In the genomic region with DNA sequence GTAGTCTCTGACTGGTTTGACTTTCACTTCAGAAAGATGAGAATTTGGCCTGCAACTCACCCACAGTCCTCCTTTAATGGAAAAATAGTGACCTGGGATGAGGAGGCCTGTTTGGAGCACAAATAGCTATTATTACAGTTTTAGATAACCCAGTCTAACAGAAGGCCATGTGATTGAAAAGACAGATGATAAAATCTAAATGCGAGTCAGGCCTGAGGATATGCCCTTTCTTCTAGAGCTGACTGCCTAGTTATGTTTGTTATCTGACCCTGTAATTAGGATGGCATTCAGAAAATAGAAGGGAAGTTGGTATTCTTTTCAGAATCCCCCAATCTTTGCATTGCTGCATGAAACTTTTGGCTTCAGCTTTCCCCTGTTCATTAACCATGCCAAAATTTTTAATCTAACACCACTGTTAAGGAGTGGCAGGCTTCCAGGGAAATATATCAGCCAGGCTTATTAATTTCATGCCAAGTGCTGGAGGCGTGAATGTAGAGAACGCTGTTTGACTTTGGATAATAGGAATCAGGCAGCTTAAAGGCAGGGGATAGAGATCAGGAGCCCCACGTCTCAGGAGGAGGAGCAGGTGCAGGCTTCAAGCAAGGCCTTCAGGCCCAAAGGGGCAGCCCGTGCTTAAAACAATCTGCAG, we compare ENCODE assay signal across 11 mouse cellular contexts.
A peak's percentile ranks its signal among the peaks of the same experiment; 100 is the strongest.
DNase-seq lines count a peak whose midpoint lies in the region; ATAC-seq and TF ChIP-seq lines count a peak whose summit lies in the region.
"Had no signal": no experiment of that assay in that cellular context is flagged by ENCODE, and none has a peak within 500 bp of the region (broad histone marks: within the 10 kb centered on the region; RNA-seq: fewer than 3 reads in every experiment).

No protein-coding gene starts in this region.

- WGBS in hindbrain, embryonic 11.5 days: 35% methylated on average over 5 of the region's 5 CpGs
- 43% methylated on average over 5 of the region's 5 CpGs for WGBS in hindbrain, embryonic 10.5 days
- 13% methylated on average over 5 of the region's 5 CpGs for WGBS in forebrain, postnatal 0 days
- WGBS in kidney, embryonic 14.5 days: 63% methylated on average over 5 of the region's 5 CpGs

- no peaks in the 10 kb centered on the region for H3K9me3 ChIP-seq in hindbrain, embryonic 11.5 days (ENCODE audit: control insufficient read depth, low read length)
- H3K9me3 ChIP-seq in hindbrain, embryonic 10.5 days: no peaks in the 10 kb centered on the region
- no peaks in the 10 kb centered on the region for H3K9me3 ChIP-seq in forebrain, postnatal 0 days (ENCODE audit: low read length)
- no peaks in the 10 kb centered on the region for H3K9me3 ChIP-seq in kidney, embryonic 14.5 days (ENCODE audit: control insufficient read depth, low read length)

- peaks cover 2% of the 10 kb centered on the region; the same call in 1 of the 2 replicates for H3K4me1 ChIP-seq in hindbrain, embryonic 11.5 days (replicated peaks; ENCODE audit: control insufficient read depth, insufficient read depth, low read length)
- H3K4me1 ChIP-seq in hindbrain, embryonic 10.5 days (replicated peaks): peaks cover 10% of the 10 kb centered on the region
- H3K4me1 ChIP-seq in forebrain, postnatal 0 days (ENCODE audit: insufficient read depth): no peaks in the 10 kb centered on the region
- no peaks in the 10 kb centered on the region for H3K4me1 ChIP-seq in kidney, embryonic 14.5 days (ENCODE audit: control insufficient read depth, insufficient read depth, low read length)

- H3K9ac ChIP-seq in hindbrain, embryonic 11.5 days (ENCODE audit: low read depth, low read length): no peak overlapping the region
- no peak overlapping the region for H3K9ac ChIP-seq in forebrain, postnatal 0 days
- no peak overlapping the region for H3K9ac ChIP-seq in kidney, embryonic 14.5 days (ENCODE audit: low read depth, low read length)

- no peak for TF ChIP-seq CTCF in forebrain, postnatal 0 days (IDR thresholded peaks at IDR 0.05; ENCODE audit: low read depth)

- peak; percentile 11 for DNase-seq in hindbrain, embryonic 11.5 days (ENCODE audit: low spot score)
- DNase-seq in hindbrain, embryonic 10.5 days (ENCODE audit: low spot score): no peak
- peak; percentile 34 for DNase-seq in brain, embryonic 18.5 days (ENCODE audit: low read depth, low spot score)
- DNase-seq in forebrain, postnatal 0 days: peak; percentile 75
- peak; percentile 32 to 46 for DNase-seq in layer of hippocampus, postnatal 36 days
- no peak for DNase-seq in urinary bladder, postnatal 4 days (ENCODE audit: low spot score in 2 of 2)
- no peak for DNase-seq in adrenal gland, postnatal 25 days
- DNase-seq: kidney, adult 11 months had no signal

- H3K4me3 ChIP-seq in hindbrain, embryonic 11.5 days (ENCODE audit: low read depth, low read length): no peak overlapping the region
- no peak overlapping the region for H3K4me3 ChIP-seq in hindbrain, embryonic 10.5 days
- no peak overlapping the region for H3K4me3 ChIP-seq in forebrain, postnatal 0 days (ENCODE audit: low read depth, low read length)
- no peak overlapping the region for H3K4me3 ChIP-seq in kidney, embryonic 14.5 days (ENCODE audit: low read length)

- H3K4me2 ChIP-seq in hindbrain, embryonic 11.5 days (replicated peaks; ENCODE audit: low read depth, low read length): no peak overlapping the region
- peak overlapping the region; percentile 29; the same call in 1 of the 2 replicates for H3K4me2 ChIP-seq in forebrain, postnatal 0 days (ENCODE audit: low read depth)
- H3K4me2 ChIP-seq in kidney, embryonic 14.5 days (replicated peaks; ENCODE audit: low read depth, low read length): no peak overlapping the region

- H3K36me3 ChIP-seq in hindbrain, embryonic 11.5 days (ENCODE audit: control insufficient read depth, insufficient read depth, low read length): no peaks in the 10 kb centered on the region
- no peaks in the 10 kb centered on the region for H3K36me3 ChIP-seq in hindbrain, embryonic 10.5 days
- no peaks in the 10 kb centered on the region for H3K36me3 ChIP-seq in forebrain, postnatal 0 days (ENCODE audit: insufficient read depth)
- H3K36me3 ChIP-seq in kidney, embryonic 14.5 days (ENCODE audit: control insufficient read depth, insufficient read depth, low read length): no peaks in the 10 kb centered on the region

- no peak overlapping the region for H3K27ac ChIP-seq in hindbrain, embryonic 11.5 days (ENCODE audit: low read depth, low read length)
- H3K27ac ChIP-seq in hindbrain, embryonic 10.5 days: no peak overlapping the region
- no peak overlapping the region for H3K27ac ChIP-seq in forebrain, postnatal 0 days (ENCODE audit: low read depth, low read length)
- H3K27ac ChIP-seq in kidney, embryonic 14.5 days (ENCODE audit: low read depth, low read length): no peak overlapping the region
- H3K27ac ChIP-seq: stomach, postnatal 0 days had no signal

- H3K27me3 ChIP-seq in hindbrain, embryonic 11.5 days (ENCODE audit: control insufficient read depth, insufficient read depth, low read length): no peaks in the 10 kb centered on the region
- H3K27me3 ChIP-seq in hindbrain, embryonic 10.5 days (ENCODE audit: insufficient read depth, poor library complexity, severe bottlenecking): no peaks in the 10 kb centered on the region
- H3K27me3 ChIP-seq in forebrain, postnatal 0 days (ENCODE audit: insufficient read depth, low read length): no peaks in the 10 kb centered on the region
- no peaks in the 10 kb centered on the region for H3K27me3 ChIP-seq in kidney, embryonic 14.5 days (ENCODE audit: control insufficient read depth, insufficient read depth, low read length)

- ATAC-seq in hindbrain, embryonic 11.5 days (ENCODE audit: low FRiP score): 0 out of 2 replicates have a peak, but pooled peaks have one; percentile 45
- ATAC-seq in forebrain, postnatal 0 days: 0 out of 2 replicates have a peak, but pooled peaks have one; percentile 36
- ATAC-seq in kidney, embryonic 14.5 days (ENCODE audit: low FRiP score, low TSS enrichment): no peak
- ATAC-seq: CD4-positive, CD25-positive, alpha-beta regulatory T cell, adult 4 months had no signal

Comparison
In these comparisons a context has a peak if more than half of its experiments do, and no peak if none do; other contexts are left out.
1. DNase-seq: peak in hindbrain, embryonic 11.5 days (single experiment), brain, embryonic 18.5 days (single experiment), forebrain, postnatal 0 days (single experiment) and layer of hippocampus, postnatal 36 days (2 of 2); none in hindbrain, embryonic 10.5 days (single experiment), urinary bladder, postnatal 4 days (0 of 2) and adrenal gland, postnatal 25 days (single experiment).